Mouse (Mus musculus) neural tube, embryonic 15.5 days (tissue): ENCODE data around the gene Dgcr8. TPM values are rescaled to one million over a fixed set of nuclear protein-coding genes. Genes with fewer than 3 reads are reported as not detected.
A peak's percentile ranks its signal among the peaks of the same experiment; 100 is the strongest.

Source experiments
- ATAC-seq: fragments of 200-750 bp; cut with Nextera tagmentation; 2 replicates; pipeline ENCODE4 v1.8.0; 2017; ENCODE audit warnings: mild to moderate bottlenecking, moderate TSS enrichment, moderate library complexity; ENCODE audit not compliant: low FRiP score
- H3K27ac ChIP-seq: fragments of 300-500 bp; sonication (generic); replicated peaks from 2 replicates; pipeline ENCODE4 v1.5.1; 2015; ENCODE audit warnings: mild to moderate bottlenecking, inconsistent platforms
- H3K27me3 ChIP-seq: fragments of 300-500 bp; sonication (generic); replicated peaks from 2 replicates; pipeline ENCODE4 v1.6.1; 2015; ENCODE audit warnings: inconsistent platforms
- H3K36me3 ChIP-seq: fragments of 300-500 bp; sonication (generic); 2 replicates; pipeline ENCODE4 v1.6.1; 2015; ENCODE audit warnings: inconsistent platforms
- H3K4me1 ChIP-seq: fragments of 300-500 bp; sonication (generic); 2 replicates; pipeline ENCODE4 v1.6.1; 2015; ENCODE audit warnings: inconsistent platforms
- H3K4me2 ChIP-seq: fragments of 300-500 bp; sonication (generic); 2 replicates; pipeline ENCODE4 v1.6.1; 2015; ENCODE audit warnings: inconsistent platforms, mild to moderate bottlenecking, moderate library complexity
- H3K4me3 ChIP-seq: fragments of 300-500 bp; sonication (generic); replicated peaks from 2 replicates; pipeline ENCODE4 v1.5.1; 2015; ENCODE audit warnings: mild to moderate bottlenecking, inconsistent platforms
- H3K9ac ChIP-seq: fragments of 300-500 bp; sonication (generic); replicated peaks from 2 replicates; pipeline ENCODE4 v1.6.1; 2015; ENCODE audit warnings: mild to moderate bottlenecking, inconsistent platforms
- H3K9me3 ChIP-seq: fragments of 300-500 bp; sonication (generic); replicated peaks from 2 replicates; pipeline ENCODE4 v1.6.1; 2016; ENCODE audit warnings: inconsistent platforms
- WGBS: fragments of 180-500 bp; shearing (Covaris S2); methylation state at CpG from one replicate; pipeline ENCODE4 v1.1.7; 2015; ENCODE audit warnings: mixed read lengths; 5-methylcytosine and 5-hydroxymethylcytosine counted together
- polyA plus RNA-seq: library from polyadenylated mRNA; unstranded; fragments of >200 nt; fragmentation: Nextera tagmentation; extraction: Ambion mirVana; gene quantifications from 2 replicates; pipeline ENCODE4 v1.2.1, GENCODE M21; 2015

The Dgcr8 gene
- polyA plus RNA-seq: 28.0 and 30.0 TPM in 2 replicates

GRCm38 (mm10) chr16:18289067-18289588, at the start of gene Dgcr8:
TSS of gene Dgcr8 (minus strand) at chr16:18289246.
- peak within 1 kb of the TSS; percentile 92 for H3K4me2 ChIP-seq
- peak within 1 kb of the TSS; percentile 97 for H3K9ac ChIP-seq
- H3K9me3 ChIP-seq: no peaks in the 10 kb centered on the region
- under 1% methylated on average over 63 of the region's 71 CpGs for WGBS
- peaks cover 9% of the 10 kb centered on the region for H3K36me3 ChIP-seq
- H3K4me3 ChIP-seq: peak within 1 kb of the TSS; percentile 99
- ATAC-seq: peak; percentile 99
- H3K27ac ChIP-seq: peak within 1 kb of the TSS; percentile 88
- H3K4me1 ChIP-seq: peaks cover 33% of the 10 kb centered on the region
- no peaks in the 10 kb centered on the region for H3K27me3 ChIP-seq

GRCm38 (mm10) chr16:18337261-18337660, 48.2 kb upstream of the Dgcr8 start:
- Histone ChIP-seq H3K27me3 (no peaks in the 10 kb centered on the region), H3K9ac (no peak overlapping the region), H3K27ac (no peak overlapping the region), H3K9me3 (no peaks in the 10 kb centered on the region), H3K4me3 (no peak overlapping the region), H3K36me3 (peaks cover 17% of the 10 kb centered on the region), H3K4me1 (peaks cover 21% of the 10 kb centered on the region), H3K4me2 (no peak overlapping the region)
- WGBS: 94% methylated on average over 4 of the region's 4 CpGs
- ATAC-seq: no peak

- no peaks in the 10 kb centered on the region for H3K9me3 ChIP-seq
- no peak for ATAC-seq
- H3K36me3 ChIP-seq: peaks cover 17% of the 10 kb centered on the region
- no peak overlapping the region for H3K4me2 ChIP-seq
- H3K4me1 ChIP-seq: peaks cover 9% of the 10 kb centered on the region
- H3K27me3 ChIP-seq: no peaks in the 10 kb centered on the region
- no peak overlapping the region for H3K9ac ChIP-seq
- H3K4me3 ChIP-seq: no peak overlapping the region
- 94% methylated on average over 3 of the region's 3 CpGs for WGBS
- no peak overlapping the region for H3K27ac ChIP-seq
Observed at GRCm38 (mm10) chr16:18335981-18336380, 46.9 kb upstream of the Dgcr8 start.

GRCm38 (mm10) chr16:18333976-18334375, 44.9 kb upstream of the Dgcr8 start:
- Histone ChIP-seq H3K27me3 (no peaks in the 10 kb centered on the region), H3K27ac (no peak overlapping the region), H3K36me3 (peaks cover 17% of the 10 kb centered on the region), H3K9ac (no peak overlapping the region), H3K4me3 (no peak overlapping the region), H3K4me2 (no peak overlapping the region), H3K4me1 (no peaks in the 10 kb centered on the region), H3K9me3 (no peaks in the 10 kb centered on the region)
- ATAC-seq: no peak
- 80% methylated on average over 3 of the region's 3 CpGs for WGBS

- Histone ChIP-seq H3K27me3 (no peaks in the 10 kb centered on the region), H3K9me3 (no peaks in the 10 kb centered on the region), H3K4me1 (no peaks in the 10 kb centered on the region), H3K9ac (no peak overlapping the region), H3K4me2 (no peak overlapping the region), H3K36me3 (peaks cover 8% of the 10 kb centered on the region; the same call in 1 of the 2 replicates), H3K27ac (no peak overlapping the region), H3K4me3 (no peak overlapping the region)
- 84% methylated on average over 1 of the region's 1 CpGs for WGBS
- ATAC-seq: no peak
Observed at GRCm38 (mm10) chr16:18328524-18328923, 39.5 kb upstream of the Dgcr8 start.

GRCm38 (mm10) chr16:18327936-18328335, 38.9 kb upstream of the Dgcr8 start:
- no peak overlapping the region for H3K9ac ChIP-seq
- ATAC-seq: no peak
- H3K36me3 ChIP-seq: peaks cover 10% of the 10 kb centered on the region; the same call in 1 of the 2 replicates
- WGBS: 92% methylated on average over 9 of the region's 9 CpGs
- no peak overlapping the region for H3K27ac ChIP-seq
- no peak overlapping the region for H3K4me2 ChIP-seq
- H3K27me3 ChIP-seq: no peaks in the 10 kb centered on the region
- H3K4me3 ChIP-seq: no peak overlapping the region
- H3K9me3 ChIP-seq: no peaks in the 10 kb centered on the region
- no peaks in the 10 kb centered on the region for H3K4me1 ChIP-seq

GRCm38 (mm10) chr16:18325741-18326140, 36.7 kb upstream of the Dgcr8 start:
- ATAC-seq: no peak
- Histone ChIP-seq H3K9me3 (no peaks in the 10 kb centered on the region), H3K27ac (no peak overlapping the region), H3K27me3 (no peaks in the 10 kb centered on the region), H3K9ac (no peak overlapping the region), H3K4me2 (no peak overlapping the region), H3K4me3 (no peak overlapping the region), H3K36me3 (peaks cover 24% of the 10 kb centered on the region), H3K4me1 (no peaks in the 10 kb centered on the region)
- WGBS: 82% methylated on average over 4 of the region's 4 CpGs

DNA sequence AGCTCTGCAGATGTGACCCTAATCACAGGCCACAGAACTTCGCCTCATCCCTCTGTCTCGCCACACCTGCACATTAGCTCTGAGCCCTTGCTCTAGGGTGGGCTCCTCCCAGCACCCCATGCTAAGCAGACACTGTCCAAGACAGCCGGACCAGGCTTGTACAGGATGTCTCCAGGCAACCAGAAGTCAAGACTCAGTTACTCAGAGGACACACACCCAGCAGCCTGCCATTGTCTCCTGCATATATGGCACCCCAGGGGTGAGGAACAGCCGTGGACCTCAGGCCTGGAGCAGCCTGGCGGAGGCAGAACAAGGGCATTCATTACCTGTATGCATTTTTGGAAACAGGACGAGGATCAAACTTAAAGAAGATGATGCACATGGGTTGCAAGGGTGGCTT, 35.0 kb upstream of the Dgcr8 start:
- H3K36me3 ChIP-seq: peaks cover 30% of the 10 kb centered on the region
- ATAC-seq: no peak
- no peak overlapping the region for H3K4me3 ChIP-seq
- H3K4me1 ChIP-seq: no peaks in the 10 kb centered on the region
- no peaks in the 10 kb centered on the region for H3K27me3 ChIP-seq
- H3K9me3 ChIP-seq: no peaks in the 10 kb centered on the region
- H3K9ac ChIP-seq: no peak overlapping the region
- 75% methylated on average over 6 of the region's 6 CpGs for WGBS
- H3K27ac ChIP-seq: no peak overlapping the region
- no peak overlapping the region for H3K4me2 ChIP-seq

DNA sequence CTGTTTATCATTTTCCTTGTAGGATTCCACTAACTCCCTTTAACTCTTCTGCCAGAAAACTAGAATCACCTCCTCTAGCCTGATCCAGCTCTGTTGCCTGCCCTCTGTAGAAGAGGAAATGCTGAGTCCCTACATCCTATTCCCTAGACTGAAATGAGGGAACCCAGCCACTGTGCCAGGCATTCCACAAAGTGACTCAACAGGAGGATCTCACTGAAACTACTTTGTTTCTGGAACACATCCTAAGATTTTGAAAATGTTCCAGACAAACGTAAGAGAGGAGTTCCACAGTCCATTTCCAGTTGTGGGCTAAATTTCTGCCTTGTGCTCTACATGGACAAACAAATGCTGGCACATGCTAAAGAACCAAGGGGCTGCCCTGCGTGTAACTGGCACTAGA, 34.4 kb upstream of the Dgcr8 start:
- no peaks in the 10 kb centered on the region for H3K27me3 ChIP-seq
- no peaks in the 10 kb centered on the region for H3K4me1 ChIP-seq
- H3K9ac ChIP-seq: no peak overlapping the region
- no peak overlapping the region for H3K4me3 ChIP-seq
- 93% methylated on average over 2 of the region's 2 CpGs for WGBS
- H3K27ac ChIP-seq: no peak overlapping the region
- ATAC-seq: no peak
- H3K4me2 ChIP-seq: no peak overlapping the region
- H3K36me3 ChIP-seq: peaks cover 30% of the 10 kb centered on the region
- H3K9me3 ChIP-seq: no peaks in the 10 kb centered on the region

DNA sequence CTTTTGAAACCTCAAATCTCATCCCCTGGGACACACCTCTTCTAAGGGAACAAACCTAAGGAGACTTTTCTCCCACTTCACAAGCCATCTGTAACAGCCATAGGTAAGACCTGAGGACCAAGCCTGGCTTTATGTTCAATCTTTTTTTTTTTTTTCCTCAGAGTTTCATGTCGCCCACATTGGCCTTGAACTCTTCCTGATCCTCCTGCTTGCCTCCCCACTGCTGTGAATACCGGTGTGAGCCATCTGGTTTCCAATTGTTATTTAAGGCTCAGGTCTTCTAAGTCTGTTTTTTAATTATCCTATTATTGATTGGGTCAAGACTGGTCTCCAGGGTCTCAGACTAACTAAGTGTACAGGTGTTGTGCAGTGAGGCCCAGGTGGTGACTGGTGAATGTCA, 32.4 kb upstream of the Dgcr8 start:
- no peaks in the 10 kb centered on the region for H3K4me1 ChIP-seq
- no peaks in the 10 kb centered on the region for H3K9me3 ChIP-seq
- 72% methylated on average over 2 of the region's 2 CpGs for WGBS
- H3K36me3 ChIP-seq: peaks cover 35% of the 10 kb centered on the region
- no peaks in the 10 kb centered on the region for H3K27me3 ChIP-seq
- no peak for ATAC-seq
- no peak overlapping the region for H3K4me3 ChIP-seq
- H3K9ac ChIP-seq: no peak overlapping the region
- no peak overlapping the region for H3K27ac ChIP-seq
- no peak overlapping the region for H3K4me2 ChIP-seq

- no peak overlapping the region for H3K4me3 ChIP-seq
- no peaks in the 10 kb centered on the region for H3K4me1 ChIP-seq
- no peak overlapping the region for H3K9ac ChIP-seq
- no peak overlapping the region for H3K4me2 ChIP-seq
- peaks cover 42% of the 10 kb centered on the region for H3K36me3 ChIP-seq
- WGBS: 90% methylated on average over 3 of the region's 3 CpGs
- H3K27me3 ChIP-seq: no peaks in the 10 kb centered on the region
- no peak for ATAC-seq
- H3K27ac ChIP-seq: no peak overlapping the region
- H3K9me3 ChIP-seq: no peaks in the 10 kb centered on the region
Observed at GRCm38 (mm10) chr16:18318992-18319391, 29.9 kb upstream of the Dgcr8 start.

- no peaks in the 10 kb centered on the region for H3K27me3 ChIP-seq
- no peak overlapping the region for H3K27ac ChIP-seq
- no peak overlapping the region for H3K4me3 ChIP-seq
- H3K9ac ChIP-seq: no peak overlapping the region
- H3K4me2 ChIP-seq: no peak overlapping the region
- H3K36me3 ChIP-seq: peaks cover 63% of the 10 kb centered on the region
- H3K9me3 ChIP-seq: no peaks in the 10 kb centered on the region
- no peak for ATAC-seq
- 97% methylated on average over 1 of the region's 1 CpGs for WGBS
- H3K4me1 ChIP-seq: no peaks in the 10 kb centered on the region
Observed at GRCm38 (mm10) chr16:18308159-18308558, 19.1 kb upstream of the Dgcr8 start.
